Mouse (Mus musculus) retina, embryonic 14.5 days (tissue): ENCODE data around the gene Lcp1.

Experiments
- DNase-seq: peaks from one replicate; pipeline ENCODE4 v3.0.0-alpha.2; 2015; ENCODE audit warnings: low spot score

Lcp1 gene

GRCm38 (mm10) chr14:75176425-75177045 is 45.6 kb downstream of the Lcp1 start:
- DNase-seq: no peak

GRCm38 (mm10) chr14:75177400-75177799 is 46.5 kb downstream of the Lcp1 start:
- no peak for DNase-seq

- no peak for DNase-seq
Observed at GRCm38 (mm10) chr14:75178384-75178793, 47.5 kb downstream of the Lcp1 start.

- no peak for DNase-seq
Observed at GRCm38 (mm10) chr14:75178801-75179211, 47.9 kb downstream of the Lcp1 start.

- no peak for DNase-seq
Observed at GRCm38 (mm10) chr14:75179255-75179963, 48.5 kb downstream of the Lcp1 start.

GRCm38 (mm10) chr14:75180551-75180978 is 49.7 kb downstream of the Lcp1 start:
- no peak for DNase-seq

- DNase-seq: no peak
Observed at GRCm38 (mm10) chr14:75181062-75181935, 50.4 kb downstream of the Lcp1 start.

- no peak for DNase-seq
Observed at GRCm38 (mm10) chr14:75182378-75182777, 51.5 kb downstream of the Lcp1 start.

GRCm38 (mm10) chr14:75182831-75183230 is 51.9 kb downstream of the Lcp1 start:
- no peak for DNase-seq

GRCm38 (mm10) chr14:75184069-75184790 is 53.3 kb downstream of the Lcp1 start:
- no peak for DNase-seq

- DNase-seq: no peak
Observed at GRCm38 (mm10) chr14:75185796-75186594, 55.1 kb downstream of the Lcp1 start.

GRCm38 (mm10) chr14:75186858-75187415 is 56.0 kb downstream of the Lcp1 start:
- no peak for DNase-seq

- peak; percentile 32 for DNase-seq
Observed at GRCm38 (mm10) chr14:75188521-75188920, 57.6 kb downstream of the Lcp1 start.

- no peak for DNase-seq
Observed at GRCm38 (mm10) chr14:75189031-75189430, 58.1 kb downstream of the Lcp1 start.

- DNase-seq: no peak
Observed at GRCm38 (mm10) chr14:75190683-75191082, 59.8 kb downstream of the Lcp1 start.

- no peak for DNase-seq
Observed at GRCm38 (mm10) chr14:75192427-75192826, 61.5 kb downstream of the Lcp1 start.

GRCm38 (mm10) chr14:75192858-75193257 is 62.0 kb downstream of the Lcp1 start:
- DNase-seq: no peak

- DNase-seq: no peak
Observed at GRCm38 (mm10) chr14:75195530-75195929, 64.6 kb downstream of the Lcp1 start.

- peak; percentile 86 for DNase-seq
Observed at GRCm38 (mm10) chr14:75197027-75197426, 66.1 kb downstream of the Lcp1 start.

GRCm38 (mm10) chr14:75197660-75198059 is 66.8 kb downstream of the Lcp1 start:
- peak; percentile 8 for DNase-seq
